Mouse (Mus musculus) yolk sac, embryonic 10.5 days (tissue): Measurements from ENCODE around the gene Avpr2.
A peak's percentile ranks its signal among the peaks of the same experiment; 100 is the strongest.

ENCODE experiments used
- DNase-seq: peaks from one replicate; pipeline ENCODE4 v3.0.0-alpha.2; 2017; ENCODE audit warnings: low spot score

Avpr2 gene

GRCm38 (mm10) chrX:73916945-73917344, 25.0 kb downstream of the Avpr2 start:
- no peak for DNase-seq

GRCm38 (mm10) chrX:73918631-73919030, 26.7 kb downstream of the Avpr2 start:
- no peak for DNase-seq

- peak; percentile 6 for DNase-seq
Measured at GRCm38 (mm10) chrX:73921285-73921822, 29.5 kb downstream of the Avpr2 start.

- DNase-seq, result peak; percentile 87
Measured at GRCm38 (mm10) chrX:73921823-73922549, 30.1 kb downstream of the Avpr2 start, which contains the start of the genes Arhgap4 and Naa10. Gene Arhgap4, minus strand, starts transcription at chrX:73921870. Gene Naa10, minus strand, starts transcription at chrX:73921944.

GRCm38 (mm10) chrX:73922550-73922882, 30.6 kb downstream of the Avpr2 start:
- no peak for DNase-seq

- peak; percentile 85 for DNase-seq
Measured at GRCm38 (mm10) chrX:73930402-73931062, 38.6 kb downstream of the Avpr2 start, which contains the start of gene Renbp. Gene Renbp, minus strand, starts transcription at chrX:73930850.

GRCm38 (mm10) chrX:73931871-73932270, 40.0 kb downstream of the Avpr2 start:
- no peak for DNase-seq

- DNase-seq, result no peak
Measured at GRCm38 (mm10) chrX:73941860-73942259, 50.0 kb downstream of the Avpr2 start.

GRCm38 (mm10) chrX:73942294-73942693, 50.4 kb downstream of the Avpr2 start:
- no peak for DNase-seq
